Mouse (Mus musculus) small intestine, adult 2 months (tissue): ENCODE measurements around the gene Myo5a. TPM values are rescaled to one million over a fixed set of nuclear protein-coding genes. Genes with fewer than 3 reads are reported as not detected.
"Not testable (repeated sequence)": the region's sequence is repeated elsewhere in the genome, so short reads cannot be mapped to it uniquely, and the experiment has no call there.

ENCODE experiments used
- H3K27ac ChIP-seq: fragments of 200-500 bp; 2 replicates; pipeline ENCODE4 v1.5.1; 2012; ENCODE audit warnings: low read depth, low read length, control low read depth, inconsistent platforms; ENCODE audit not compliant: insufficient read depth
- H3K27me3 ChIP-seq: fragments of 200-500 bp; 2 replicates; pipeline ENCODE4 v1.6.1; 2012; ENCODE audit warnings: mild to moderate bottlenecking, moderate library complexity, low read length, inconsistent platforms; ENCODE audit not compliant: control insufficient read depth, insufficient read depth
- H3K36me3 ChIP-seq: fragments of 200-500 bp; 2 replicates; pipeline ENCODE4 v1.6.1; 2012; ENCODE audit warnings: mild to moderate bottlenecking, low read length, control low read depth, inconsistent platforms; ENCODE audit not compliant: control insufficient read depth, insufficient read depth
- H3K4me1 ChIP-seq: fragments of 200-500 bp; 2 replicates; pipeline ENCODE4 v1.6.1; 2012; ENCODE audit warnings: low read length, inconsistent platforms, mixed read lengths; ENCODE audit not compliant: control insufficient read depth, insufficient read depth, insufficient read length
- H3K4me3 ChIP-seq: fragments of 200-500 bp; 2 replicates; pipeline ENCODE4 v1.5.1; 2012; ENCODE audit warnings: low read depth, mild to moderate bottlenecking, control low read depth, inconsistent platforms, low read length, moderate library complexity
- CTCF ChIP-seq: fragments of 200-500 bp; IDR thresholded peaks from 2 replicates; pipeline ENCODE4 v1.5.1; 2012; ENCODE audit warnings: low read depth, mild to moderate bottlenecking, control low read depth, inconsistent platforms, low read length, moderate library complexity, mixed read lengths; ENCODE audit not compliant: insufficient replicate concordance, insufficient read length; ENCODE audit errors: extremely low read depth
- POLR2A ChIP-seq: fragments of 200-500 bp; IDR thresholded peaks from 2 replicates; pipeline ENCODE4 v1.6.1; 2012; ENCODE audit warnings: low read depth, mild to moderate bottlenecking, control low read depth, inconsistent platforms, low read length, moderate library complexity
- WGBS: fragments of 180-500 bp; shearing (Covaris S2); methylation state at CpG from one replicate; pipeline ENCODE4 v1.1.7; 2018; 5-methylcytosine and 5-hydroxymethylcytosine counted together
- polyA plus RNA-seq: library from polyadenylated mRNA; depleted of rRNA; stranded (reverse); fragments of >200 nt; gene quantifications from 2 replicates; pipeline ENCODE4 v1.2.3, GENCODE M21; 2012

The Myo5a gene
- polyA plus RNA-seq, 1 experiment = 1.3 TPM

DNA sequence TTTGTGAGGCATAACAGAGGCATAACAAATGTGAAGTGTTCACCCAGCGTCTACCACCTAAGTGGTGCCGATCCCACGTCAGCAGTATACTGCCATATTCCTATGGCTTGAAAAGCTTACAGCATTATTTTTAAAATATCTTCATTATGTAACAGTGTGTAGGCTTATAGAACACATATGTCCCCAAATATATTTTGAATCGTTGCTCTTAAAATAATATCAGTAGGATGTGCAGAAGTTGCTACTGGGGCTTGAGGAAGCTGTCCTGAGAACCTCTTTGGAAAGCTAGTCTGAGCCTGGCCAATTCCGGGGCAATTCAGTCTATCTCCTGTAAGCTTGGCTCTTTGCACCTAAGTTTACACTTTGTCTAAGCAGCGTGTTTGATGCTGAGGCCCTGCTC, 177.1 kb downstream of the Myo5a start:
- peaks cover 15% of the 10 kb centered on the region for H3K36me3 ChIP-seq
- H3K4me1 ChIP-seq = peaks cover 6% of the 10 kb centered on the region; the same call in 1 of the 2 replicates
- H3K27ac ChIP-seq = no peak overlapping the region
- H3K4me3 ChIP-seq = no peak overlapping the region
- H3K27me3 ChIP-seq = no peaks in the 10 kb centered on the region
- TF ChIP-seq POLR2A = no peak
- TF ChIP-seq CTCF = no peak
- 71% methylated on average over 6 of the region's 6 CpGs for WGBS

DNA sequence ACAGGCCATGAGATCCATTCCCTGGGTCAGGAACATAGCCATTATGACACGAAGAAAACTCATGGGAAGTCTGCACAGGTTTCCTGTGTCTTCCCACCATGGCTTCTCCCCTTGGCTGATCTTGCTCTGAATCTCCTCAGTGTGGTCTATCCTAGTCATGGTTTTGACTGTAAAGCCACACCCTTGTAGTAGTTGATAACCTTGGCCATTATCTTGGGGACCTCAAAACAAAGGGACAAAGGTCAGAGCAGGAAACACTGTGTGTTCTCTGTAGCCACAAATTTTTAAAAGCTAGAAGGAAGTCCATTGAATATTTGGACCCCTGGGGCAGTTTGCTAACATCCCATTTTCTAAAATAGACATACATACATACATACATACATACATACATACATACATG, 177.5 kb downstream of the Myo5a start:
- Histone ChIP-seq H3K4me3 (no peak overlapping the region), H3K27ac (no peak overlapping the region), H3K36me3 (peaks cover 15% of the 10 kb centered on the region), H3K27me3 (no peaks in the 10 kb centered on the region), H3K4me1 (peaks cover 6% of the 10 kb centered on the region; the same call in 1 of the 2 replicates)
- WGBS = 19% methylated on average over 1 of the region's 1 CpGs
- TF ChIP-seq CTCF (no peak), POLR2A (no peak)

DNA sequence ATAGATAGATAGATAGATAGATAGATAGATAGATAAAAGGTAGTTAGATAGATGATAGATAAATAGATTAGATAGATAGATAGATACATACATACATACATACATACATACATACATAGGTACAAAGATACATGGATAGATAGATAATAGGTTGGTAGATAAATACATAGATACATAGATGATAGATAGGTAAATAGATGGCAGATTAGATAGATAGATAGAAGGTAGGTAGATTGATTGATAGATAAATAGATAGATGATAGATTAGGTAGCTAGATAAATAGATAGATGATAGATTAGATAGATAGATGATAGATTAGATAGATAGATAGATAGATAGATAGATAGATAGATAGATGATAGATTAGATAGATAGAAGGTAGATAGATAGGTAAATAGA, 178.1 kb downstream of the Myo5a start:
- no peak for TF ChIP-seq CTCF
- TF ChIP-seq POLR2A = no peak
- Histone ChIP-seq H3K4me1 (peaks cover 5% of the 10 kb centered on the region; the same call in 1 of the 2 replicates), H3K27me3 (no peaks in the 10 kb centered on the region), H3K4me3 (no peak overlapping the region), H3K36me3 (peaks cover 15% of the 10 kb centered on the region), H3K27ac (no peak overlapping the region)

DNA sequence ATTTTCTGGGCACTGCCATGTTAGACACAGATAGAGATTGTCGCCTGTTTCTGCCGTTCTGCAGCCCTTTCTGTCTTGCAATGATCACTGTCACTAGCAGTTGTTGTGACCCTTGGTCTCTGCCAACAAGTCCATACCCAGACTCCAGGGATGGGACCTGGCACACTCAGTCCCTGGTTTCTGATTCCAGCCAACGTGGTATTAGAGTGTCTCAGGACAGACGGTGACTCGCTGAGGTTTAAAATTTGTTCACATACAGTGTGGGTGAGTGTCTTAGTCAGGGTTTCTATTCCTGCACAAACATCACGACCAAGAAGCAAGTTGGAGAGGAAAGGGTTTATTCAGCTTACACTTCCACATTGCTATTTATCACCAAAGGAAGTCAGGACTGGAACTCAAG, 182.3 kb downstream of the Myo5a start:
- not testable (repeated sequence) for H3K27ac ChIP-seq, H3K36me3 ChIP-seq, H3K4me3 ChIP-seq, H3K27me3 ChIP-seq
- 66% methylated on average over 6 of the region's 6 CpGs for WGBS
- peaks cover 11% of the 10 kb centered on the region for H3K4me1 ChIP-seq

DNA sequence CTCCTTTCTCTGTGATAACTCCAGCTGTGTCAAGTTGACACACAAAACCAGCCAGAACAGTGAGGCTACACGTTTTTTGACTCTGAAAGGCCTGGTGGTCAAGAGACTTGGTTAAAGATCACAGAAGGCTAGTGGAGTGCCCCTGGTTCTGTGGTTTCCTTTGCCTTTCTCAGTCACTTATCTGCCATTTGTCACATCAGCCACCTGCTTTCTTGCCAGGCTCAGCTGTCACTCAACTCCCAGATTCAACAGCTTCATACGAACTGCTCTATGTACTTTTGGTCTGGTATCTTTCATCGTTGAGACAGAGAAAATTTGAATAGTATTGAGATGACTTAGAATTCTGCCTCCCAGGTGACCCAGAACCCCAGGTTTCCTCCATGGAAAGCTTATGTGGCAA, 183.0 kb downstream of the Myo5a start:
- Histone ChIP-seq H3K4me1 (peaks cover 12% of the 10 kb centered on the region), H3K27me3 (no peaks in the 10 kb centered on the region), H3K36me3 (peaks cover 4% of the 10 kb centered on the region), H3K27ac (no peak overlapping the region), H3K4me3 (no peak overlapping the region)
- 70% methylated on average over 3 of the region's 3 CpGs for WGBS
- no peak for TF ChIP-seq POLR2A
- TF ChIP-seq CTCF = no peak

DNA sequence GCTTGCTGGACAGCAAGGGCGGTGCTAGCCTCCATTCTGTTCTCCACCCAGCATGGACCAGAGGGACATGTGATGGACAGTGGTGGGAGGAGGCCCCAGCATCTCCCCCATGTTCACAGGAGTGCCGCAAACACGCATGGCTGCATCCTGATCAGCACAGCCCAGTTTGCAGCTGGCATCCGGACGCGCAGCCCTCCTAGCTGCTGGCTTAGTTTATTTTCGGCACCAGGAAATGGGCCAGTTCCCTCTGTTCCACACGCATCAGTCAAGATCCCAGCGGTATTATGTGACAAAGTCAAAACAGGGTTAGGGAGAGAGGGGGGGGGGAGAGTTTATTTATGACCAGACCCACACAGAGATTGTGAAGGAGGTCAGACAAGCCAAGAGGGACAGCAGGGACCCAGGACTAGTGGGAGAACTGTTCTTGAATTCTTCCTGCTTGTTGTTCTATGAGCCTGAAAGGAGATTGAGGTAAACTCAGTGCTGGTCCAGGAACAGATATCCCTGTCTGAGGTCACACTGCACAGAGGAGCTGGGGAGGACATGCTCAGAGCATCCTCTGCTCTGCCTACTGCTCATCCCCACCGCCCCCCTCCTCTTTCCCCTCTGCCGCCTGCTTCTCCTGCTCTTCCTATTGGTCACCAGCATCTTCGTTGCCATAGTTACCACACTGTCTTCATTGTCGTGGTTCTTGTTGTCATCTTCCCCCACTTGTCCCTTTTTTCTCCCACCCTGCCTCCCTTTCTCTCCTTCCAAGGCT, 183.6 kb downstream of the Myo5a start:
- Histone ChIP-seq H3K27ac (no peak overlapping the region), H3K4me3 (no peak overlapping the region), H3K36me3 (peaks cover 4% of the 10 kb centered on the region), H3K27me3 (no peaks in the 10 kb centered on the region), H3K4me1 (peaks cover 14% of the 10 kb centered on the region)
- TF ChIP-seq CTCF = no peak
- TF ChIP-seq POLR2A = no peak
- WGBS = 73% methylated on average over 13 of the region's 13 CpGs

DNA sequence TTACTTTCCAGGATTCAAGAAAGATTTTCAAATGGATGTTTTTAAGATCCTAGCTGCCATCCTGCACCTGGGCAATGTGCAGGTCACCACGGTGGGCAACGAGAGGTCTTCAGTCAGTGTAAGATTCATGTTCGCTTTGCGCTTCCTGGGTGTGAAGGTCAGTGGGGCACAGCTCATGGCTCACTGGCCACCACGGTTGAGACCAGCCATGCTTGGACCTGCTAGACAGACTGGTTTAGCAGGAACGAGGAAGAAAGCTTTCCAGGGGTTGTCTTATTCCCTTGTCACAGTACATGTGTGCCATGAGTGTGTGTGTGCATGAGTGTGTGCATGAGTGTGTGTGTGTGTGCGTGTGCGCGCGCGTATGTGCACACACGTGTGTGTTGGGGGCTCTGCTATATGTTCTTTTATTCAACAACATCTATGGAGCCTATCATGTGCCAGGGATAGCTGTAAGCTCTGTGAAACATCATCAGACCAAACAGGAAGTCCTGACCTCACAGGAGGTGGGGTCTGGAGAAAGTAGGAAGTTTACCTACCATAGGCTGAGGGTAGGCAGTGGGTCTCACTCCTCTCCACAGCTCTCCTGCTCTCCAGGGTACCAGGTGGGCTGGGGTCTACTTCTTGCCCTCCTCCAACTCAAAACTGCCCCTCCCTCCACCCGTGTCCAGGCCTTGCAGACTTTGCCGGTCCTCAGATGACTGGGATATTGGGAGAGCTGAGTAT, 185.2 kb downstream of the Myo5a start:
- H3K4me3 ChIP-seq = no peak overlapping the region
- 77% methylated on average over 14 of the region's 14 CpGs for WGBS
- no peak overlapping the region for H3K27ac ChIP-seq
- H3K27me3 ChIP-seq = no peaks in the 10 kb centered on the region
- H3K36me3 ChIP-seq = peaks cover 2% of the 10 kb centered on the region; the same call in 1 of the 2 replicates
- H3K4me1 ChIP-seq = peaks cover 14% of the 10 kb centered on the region
- no peak for TF ChIP-seq CTCF
- no peak for TF ChIP-seq POLR2A
